ENCODE assay signal across 10 mouse cellular contexts in the genomic region with DNA sequence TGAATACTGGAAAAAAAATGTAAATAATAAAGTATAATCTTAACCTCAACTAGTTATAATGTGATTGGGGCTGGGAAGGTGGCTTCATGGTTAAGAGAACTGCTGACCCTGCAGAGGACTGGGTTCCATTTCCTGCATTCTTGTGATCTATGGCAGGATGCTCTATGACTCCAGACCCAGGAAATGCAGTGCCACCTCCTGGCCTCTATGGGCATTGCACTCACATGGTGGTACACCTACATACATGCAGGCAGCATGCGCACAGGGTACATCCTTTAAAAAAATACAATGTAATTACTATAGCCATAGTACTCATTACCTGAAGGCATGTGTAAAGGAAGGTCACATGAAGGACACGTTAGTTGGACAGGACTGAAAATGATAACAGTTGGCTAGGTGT. TPM values are rescaled to one million over a fixed set of nuclear protein-coding genes. Genes with fewer than 3 reads are reported as not detected.
DNase-seq lines count a peak whose midpoint lies in the region; ATAC-seq lines count a peak whose summit lies in the region.
"Had no signal": no experiment of that assay in that cellular context is flagged by ENCODE, and none has a peak within 500 bp of the region (broad histone marks: within the 10 kb centered on the region; RNA-seq: fewer than 3 reads in every experiment).

No protein-coding gene starts in this region.

- H3K4me3 ChIP-seq in midbrain, embryonic 11.5 days (ENCODE audit: low read depth, low read length), result no peak overlapping the region
- no peak overlapping the region for H3K4me3 ChIP-seq in midbrain, embryonic 10.5 days
- H3K4me3 ChIP-seq: neural tube, embryonic 13.5 days had no signal

- WGBS in midbrain, embryonic 11.5 days, result 47% methylated on average over 2 of the region's 2 CpGs
- 51% methylated on average over 2 of the region's 2 CpGs for WGBS in midbrain, embryonic 10.5 days

- no peak overlapping the region for H3K4me2 ChIP-seq in midbrain, embryonic 11.5 days
- H3K4me2 ChIP-seq: neural tube, embryonic 13.5 days had no signal

- no peaks in the 10 kb centered on the region for H3K36me3 ChIP-seq in midbrain, embryonic 11.5 days (ENCODE audit: control insufficient read depth, insufficient read depth, low read length)
- no peaks in the 10 kb centered on the region for H3K36me3 ChIP-seq in midbrain, embryonic 10.5 days

- no peaks in the 10 kb centered on the region for H3K9me3 ChIP-seq in midbrain, embryonic 11.5 days (ENCODE audit: control insufficient read depth, low read length)
- no peaks in the 10 kb centered on the region for H3K9me3 ChIP-seq in midbrain, embryonic 10.5 days (replicated peaks)
- H3K9me3 ChIP-seq: neural tube, embryonic 13.5 days had no signal

- DNase-seq in cerebellum, adult 11 months, result peak; percentile 50
- no peak for DNase-seq in cerebellum, adult 8-10 months
- peak; percentile 88 for DNase-seq in midbrain, embryonic 11.5 days (ENCODE audit: low spot score, missing footprints)
- no peak for DNase-seq in midbrain, embryonic 10.5 days (ENCODE audit: low spot score)
- peak; percentile 10 to 42 for DNase-seq in natural killer cell, adult 2 months (ENCODE audit: low spot score in 2 of 2)
- no peak for DNase-seq in ovary, postnatal 10 days (ENCODE audit: low spot score)

- no peaks in the 10 kb centered on the region for H3K4me1 ChIP-seq in midbrain, embryonic 11.5 days (ENCODE audit: control insufficient read depth, insufficient read depth, low read length)
- peaks cover 14% of the 10 kb centered on the region; the same call in 1 of the 2 replicates for H3K4me1 ChIP-seq in midbrain, embryonic 10.5 days

- ATAC-seq in midbrain, embryonic 11.5 days (ENCODE audit: low FRiP score), result no peak
- ATAC-seq in common myeloid progenitor, adult 5-6 weeks (replicated peaks; ENCODE audit: low read depth, poor library complexity, severe bottlenecking), result peak; percentile 50; the same call in 1 of the 2 replicates
- ATAC-seq in inflammation-experienced regulatory T-cells, adult 6 months, result no peak

- no peaks in the 10 kb centered on the region for H3K27me3 ChIP-seq in midbrain, embryonic 11.5 days (ENCODE audit: control insufficient read depth, insufficient read depth, low read length)
- no peaks in the 10 kb centered on the region for H3K27me3 ChIP-seq in midbrain, embryonic 10.5 days (ENCODE audit: low read depth, poor library complexity, severe bottlenecking)
- H3K27me3 ChIP-seq: neural tube, embryonic 13.5 days had no signal

- H3K9ac ChIP-seq in midbrain, embryonic 11.5 days (ENCODE audit: low read length), result no peak overlapping the region
- H3K9ac ChIP-seq: neural tube, embryonic 13.5 days had no signal

- H3K27ac ChIP-seq in midbrain, embryonic 11.5 days (ENCODE audit: low read depth, low read length), result no peak overlapping the region
- H3K27ac ChIP-seq in midbrain, embryonic 10.5 days (replicated peaks), result no peak overlapping the region
- H3K27ac ChIP-seq: neural tube, embryonic 13.5 days had no signal

RNA-seq across cellular contexts. Expression of a gene that starts 8.6 kb away (rescaled TPM):
- not detected in 2 replicates for polyA plus RNA-seq in midbrain, embryonic 11.5 days (2014; fragmentation: Nextera tagmentation; extraction: Ambion mirVana)
- polyA plus RNA-seq in midbrain, embryonic 10.5 days (2016; fragmentation: Nextera tagmentation; extraction: Ambion mirVana), result 2.1 and 4.3 TPM in 2 replicates
- total RNA-seq in common myeloid progenitor, adult 5-6 weeks (2017), result not detected in 2 replicates
- not detected for polyA plus RNA-seq in inflammation-experienced regulatory T-cells, adult 6 months (2017; shearing (Covaris generic))
- total RNA-seq: heart, postnatal 14 days had no signal
- polyA plus RNA-seq: neural tube, embryonic 13.5 days had no signal

RNA-seq across cellular contexts. Expression of a gene that starts 27.4 kb away (rescaled TPM):
- polyA plus RNA-seq in midbrain, embryonic 11.5 days (2014; fragmentation: Nextera tagmentation; extraction: Ambion mirVana), result 61.2 and 65.5 TPM in 2 replicates
- 44.4 and 45.0 TPM in 2 replicates for polyA plus RNA-seq in midbrain, embryonic 10.5 days (2016; fragmentation: Nextera tagmentation; extraction: Ambion mirVana)
- total RNA-seq in common myeloid progenitor, adult 5-6 weeks (2017), result 33.6 and 45.9 TPM in 2 replicates
- polyA plus RNA-seq in inflammation-experienced regulatory T-cells, adult 6 months (2017; shearing (Covaris generic)), result 10 to 100 TPM; 30.1 to 38.6 (median 34.9) TPM

RNA-seq across cellular contexts. Expression of a gene that starts 52.6 kb away (rescaled TPM):
- 59.0 and 59.1 TPM in 2 replicates for polyA plus RNA-seq in midbrain, embryonic 11.5 days (2014; fragmentation: Nextera tagmentation; extraction: Ambion mirVana)
- polyA plus RNA-seq in midbrain, embryonic 10.5 days (2016; fragmentation: Nextera tagmentation; extraction: Ambion mirVana), result 19.7 and 28.5 TPM in 2 replicates
- total RNA-seq in common myeloid progenitor, adult 5-6 weeks (2017), result 44.2 and 48.8 TPM in 2 replicates
- 1 to 10 TPM; 4.3 to 5.9 (median 4.6) TPM for polyA plus RNA-seq in inflammation-experienced regulatory T-cells, adult 6 months (2017; shearing (Covaris generic))

Comparison
In these comparisons a context has a peak if more than half of its experiments do, and no peak if none do; other contexts are left out.
1. DNase-seq: peak in cerebellum, adult 11 months (single experiment), midbrain, embryonic 11.5 days (single experiment) and natural killer cell, adult 2 months (2 of 2); none in cerebellum, adult 8-10 months (single experiment), midbrain, embryonic 10.5 days (single experiment) and ovary, postnatal 10 days (single experiment).